In the genomic region with DNA sequence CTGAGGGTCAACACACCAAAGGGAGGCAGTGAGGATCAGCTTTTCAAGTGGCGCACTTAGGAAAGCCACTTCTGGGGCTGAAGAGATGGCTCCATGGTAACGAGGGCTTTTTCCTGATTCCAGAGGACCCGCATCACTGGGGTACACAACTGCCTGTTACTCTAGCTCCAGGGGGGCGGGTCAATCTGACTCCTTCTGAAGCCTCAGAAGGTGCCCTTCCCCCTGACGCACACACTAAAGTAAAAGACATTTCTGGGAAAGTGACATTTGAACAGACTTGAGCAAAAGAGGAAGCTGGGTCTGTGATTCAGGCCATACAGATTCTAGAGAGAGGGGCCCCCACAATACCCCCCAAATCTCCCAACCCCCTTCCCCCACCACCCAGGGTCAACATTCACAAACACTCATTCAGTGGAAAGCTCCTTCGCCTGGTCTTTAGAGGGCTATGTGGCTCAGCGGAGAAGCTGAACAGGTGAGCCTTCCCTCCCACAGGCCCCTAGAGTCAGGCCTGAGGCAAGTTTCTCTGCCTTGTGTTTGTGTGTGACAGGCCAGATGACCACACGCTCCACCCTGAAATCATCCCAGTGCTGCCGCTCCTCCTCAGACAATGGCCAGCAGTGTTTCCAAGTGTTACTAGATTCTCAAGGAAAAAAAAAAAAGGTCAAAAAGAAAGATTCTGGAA, we compare ENCODE assay signal across 20 mouse cellular contexts. TPM values are rescaled to one million over a fixed set of nuclear protein-coding genes. Genes with fewer than 3 reads are reported as not detected.
A peak's percentile ranks its signal among the peaks of the same experiment; 100 is the strongest.
DNase-seq lines count a peak whose midpoint lies in the region; ATAC-seq and TF ChIP-seq lines count a peak whose summit lies in the region.
"Had no signal": no experiment of that assay in that cellular context is flagged by ENCODE, and none has a peak within 500 bp of the region (broad histone marks: within the 10 kb centered on the region; RNA-seq: fewer than 3 reads in every experiment).

No protein-coding gene starts in this region.

- peaks cover 3% of the 10 kb centered on the region; the same call in 1 of the 2 replicates for H3K79me2 ChIP-seq in CH12.LX (replicated peaks; ENCODE audit: control insufficient read depth, extremely low read depth, insufficient read depth, poor library complexity, severe bottlenecking)

- DNase-seq in CD4-positive, CD25-positive, alpha-beta regulatory T cell, adult 2 months (ENCODE audit: low read depth, low spot score) = peak; percentile 36
- DNase-seq in CH12.LX (ENCODE audit: extremely low read depth) = peak; percentile 82
- DNase-seq in lung, postnatal 4 days = peak; percentile 56 to 72
- DNase-seq in cerebellum, adult 2 months = no peak
- DNase-seq in embryo, embryonic 9.5 days (ENCODE audit: extremely low spot score) = no peak
- DNase-seq in thymus, postnatal 4 days = no peak
- DNase-seq: cerebellum, adult 9-11 months; forebrain, postnatal 0 days; heart, postnatal 36 days; kidney, postnatal 4 days; right cerebral cortex, adult 18-20 months; thymus, adult 18-20 months had no signal

- TF ChIP-seq RAD21 in CH12.LX (IDR thresholded peaks at IDR 0.05; ENCODE audit: low read depth, low read length) = no peak; the same call in 1 of the 2 replicates

- dilution Hi-C loops in CH12.LX (cut with MboI; ENCODE audit: extremely low pct_ligation_motif_present, extremely low pct_unique_long_range_greater_than_20kb, low sequenced_read_pairs) = no loop called here

- peak overlapping the region in 2 of 3 experiments; percentile 3 to 11 for H3K4me3 ChIP-seq in CH12.LX (replicated peaks in 1 of 3; ENCODE audit: low read depth in 2 of 3, low read length in 2 of 3, poor library complexity in 1 of 3)
- H3K4me3 ChIP-seq in lung, embryonic 15.5 days = no peak overlapping the region
- H3K4me3 ChIP-seq in cerebellum, adult 2 months (replicated peaks; ENCODE audit: insufficient read depth, low read depth, low read length) = no peak overlapping the region
- H3K4me3 ChIP-seq: heart, embryonic 12.5 days; hindbrain, embryonic 15.5 days; kidney, embryonic 15.5 days; limb, embryonic 13.5 days had no signal

- 47% methylated on average over 9 of the region's 9 CpGs for WGBS in lung, embryonic 15.5 days
- 91% methylated on average over 9 of the region's 9 CpGs for WGBS in cerebellum, adult 2 months

- no peaks in the 10 kb centered on the region for H3K9me3 ChIP-seq in CH12.LX (replicated peaks; ENCODE audit: low read length)
- no peaks in the 10 kb centered on the region for H3K9me3 ChIP-seq in lung, embryonic 15.5 days
- H3K9me3 ChIP-seq: heart, embryonic 12.5 days; hindbrain, embryonic 15.5 days; kidney, embryonic 15.5 days; limb, embryonic 13.5 days had no signal

- TF ChIP-seq EP300 in CH12.LX (IDR thresholded peaks at IDR 0.05; ENCODE audit: low read length) = no peak

- H3K4me1 ChIP-seq in CH12.LX (ENCODE audit: control insufficient read depth in 1 of 2, insufficient read depth in 2 of 2) = peaks cover 50 to 74% of the 10 kb centered on the region in 2 experiments
- H3K4me1 ChIP-seq in lung, embryonic 15.5 days = peaks cover 26% of the 10 kb centered on the region
- peaks cover 8% of the 10 kb centered on the region for H3K4me1 ChIP-seq in cerebellum, adult 2 months (ENCODE audit: control insufficient read depth, insufficient read depth, low read length)

- in situ Hi-C loops in CH12.LX (cut with MboI; ENCODE audit: low pct_ligation_motif_present, low pct_unique_long_range_greater_than_20kb, low sequenced_read_pairs) = no loop called here

- no peak; a peak in 1 of 4 replicates for TF ChIP-seq CTCF in CH12.LX (conservative IDR thresholded peaks at IDR 0.05 in 1 of 2, IDR thresholded peaks at IDR 0.05 in 1 of 2; ENCODE audit: low read depth in 2 of 2, low read length in 2 of 2)
- TF ChIP-seq CTCF in cerebellum, adult 2 months (IDR thresholded peaks at IDR 0.05; ENCODE audit: borderline replicate concordance, insufficient read depth, low read depth, low read length) = no peak

- H3K4me2 ChIP-seq in CH12.LX (ENCODE audit: insufficient read depth, low read depth, poor library complexity, severe bottlenecking) = peak overlapping the region; percentile 90
- peak overlapping the region; percentile 18 for H3K4me2 ChIP-seq in lung, embryonic 15.5 days
- H3K4me2 ChIP-seq: heart, embryonic 12.5 days; hindbrain, embryonic 15.5 days; kidney, embryonic 15.5 days; limb, embryonic 13.5 days had no signal

- H3K27ac ChIP-seq in CH12.LX (ENCODE audit: insufficient read depth, low read depth) = peak overlapping the region; percentile 99
- H3K27ac ChIP-seq in lung, embryonic 15.5 days = peak overlapping the region; percentile 73
- no peak overlapping the region for H3K27ac ChIP-seq in cerebellum, adult 2 months (ENCODE audit: insufficient read depth, low read length)
- H3K27ac ChIP-seq: hindbrain, embryonic 15.5 days; kidney, embryonic 15.5 days; limb, embryonic 13.5 days; liver, embryonic 14.5 days had no signal

- no peak for ATAC-seq in CD4-positive, CD25-positive, alpha-beta regulatory T cell, adult 4 months
- peak; percentile 65 for ATAC-seq in lung, embryonic 15.5 days (ENCODE audit: borderline replicate concordance, extremely low read depth, low FRiP score, low TSS enrichment)
- ATAC-seq: forebrain, postnatal 0 days; intestine, embryonic 16.5 days had no signal

- H3K27me3 ChIP-seq in CH12.LX (replicated peaks) = no peaks in the 10 kb centered on the region
- H3K27me3 ChIP-seq in lung, embryonic 15.5 days = no peaks in the 10 kb centered on the region
- H3K27me3 ChIP-seq in cerebellum, adult 2 months (ENCODE audit: control insufficient read depth, insufficient read depth, low read length) = no peaks in the 10 kb centered on the region
- H3K27me3 ChIP-seq: hindbrain, embryonic 15.5 days; kidney, embryonic 15.5 days had no signal

- no peak; the same call in 1 of the 2 replicates for TF ChIP-seq POLR2A in CH12.LX (IDR thresholded peaks at IDR 0.05; ENCODE audit: low read depth, low read length)
- TF ChIP-seq POLR2A in cerebellum, adult 2 months (IDR thresholded peaks at IDR 0.05; ENCODE audit: borderline replicate concordance, insufficient read depth, low read length) = no peak

- peak overlapping the region; percentile 57 for H3K9ac ChIP-seq in CH12.LX (ENCODE audit: insufficient read depth, low read depth)
- no peak overlapping the region for H3K9ac ChIP-seq in lung, embryonic 15.5 days
- H3K9ac ChIP-seq: forebrain, postnatal 0 days; heart, embryonic 12.5 days; hindbrain, embryonic 15.5 days; kidney, embryonic 15.5 days; limb, embryonic 13.5 days; liver, embryonic 14.5 days had no signal

- H3K36me3 ChIP-seq in CH12.LX (replicated peaks in 1 of 2; ENCODE audit: control insufficient read depth in 1 of 2, insufficient read depth in 1 of 2, low read length in 1 of 2) = no peaks in the 10 kb centered on the region
- H3K36me3 ChIP-seq in lung, embryonic 15.5 days = no peaks in the 10 kb centered on the region
- H3K36me3 ChIP-seq: heart, embryonic 12.5 days; hindbrain, embryonic 15.5 days; kidney, embryonic 15.5 days; limb, embryonic 13.5 days had no signal

TF ChIP-seq in CH12.LX, 34 proteins besides CTCF, POLR2A, EP300 and RAD21 (continues in another document):
- no peak for TF ChIP-seq RCOR1 (conservative IDR thresholded peaks at IDR 0.05; ENCODE audit: low read depth, low read length)
- peak; percentile 54 for TF ChIP-seq SIN3A (IDR thresholded peaks at IDR 0.05; ENCODE audit: low read length)
- TF ChIP-seq JUN (IDR thresholded peaks at IDR 0.05; ENCODE audit: insufficient read depth, low read depth, low read length) = no peak
- TF ChIP-seq JUND (conservative IDR thresholded peaks at IDR 0.05; ENCODE audit: low read depth, low read length) = no peak
- peak; percentile 39; the same call in 1 of the 2 replicates for TF ChIP-seq BHLHE40 (IDR thresholded peaks at IDR 0.05; ENCODE audit: low read depth, low read length)
- TF ChIP-seq POLR2AphosphoS2 (IDR thresholded peaks at IDR 0.05; ENCODE audit: low read depth, low read length) = no peak
- peak; percentile 10; the same call in 1 of the 2 replicates for TF ChIP-seq CHD1 (IDR thresholded peaks at IDR 0.05; ENCODE audit: low read depth, low read length)
- TF ChIP-seq E2F4 (IDR thresholded peaks at IDR 0.05; ENCODE audit: insufficient replicate concordance, low read depth, low read length) = no peak
- peak; percentile 48; the same call in 1 of the 2 replicates for TF ChIP-seq ELF1 (IDR thresholded peaks at IDR 0.05; ENCODE audit: low read depth, low read length)
- TF ChIP-seq MYC (IDR thresholded peaks at IDR 0.05; ENCODE audit: low read depth, low read length) = peak; percentile 47; the same call in 1 of the 2 replicates
- TF ChIP-seq ZC3H11A (IDR thresholded peaks at IDR 0.05; ENCODE audit: low read depth, low read length) = no peak
- TF ChIP-seq ZNF384 (IDR thresholded peaks at IDR 0.05; ENCODE audit: low read depth, low read length) = no peak; the same call in 1 of the 2 replicates
- TF ChIP-seq USF1 (IDR thresholded peaks at IDR 0.05; ENCODE audit: low read depth, low read length) = no peak
- TF ChIP-seq MAX (IDR thresholded peaks at IDR 0.05; ENCODE audit: low read length) = no peak; the same call in 1 of the 2 replicates
- peak; percentile 26; the same call in 1 of the 2 replicates for TF ChIP-seq MAFK (IDR thresholded peaks at IDR 0.05; ENCODE audit: insufficient replicate concordance, low read length)
- peak; percentile 67 for TF ChIP-seq MEF2A (IDR thresholded peaks at IDR 0.05; ENCODE audit: borderline replicate concordance, low read depth, low read length)
- no peak for TF ChIP-seq ZKSCAN1 (IDR thresholded peaks at IDR 0.05; ENCODE audit: borderline replicate concordance, low read depth, low read length)
- TF ChIP-seq MXI1 (IDR thresholded peaks at IDR 0.05; ENCODE audit: low read depth, low read length) = peak; percentile 67; the same call in 1 of the 2 replicates
- peak; percentile 44; the same call in 1 of the 2 replicates for TF ChIP-seq TBP (conservative IDR thresholded peaks at IDR 0.05; ENCODE audit: low read depth, low read length)
- no peak; the same call in 1 of the 2 replicates for TF ChIP-seq HCFC1 (IDR thresholded peaks at IDR 0.05; ENCODE audit: low read depth, low read length)
- peak; percentile 77 for TF ChIP-seq CHD2 (IDR thresholded peaks at IDR 0.05; ENCODE audit: low read length)
- peak; percentile 33; the same call in 1 of the 2 replicates for TF ChIP-seq NELFE (IDR thresholded peaks at IDR 0.05; ENCODE audit: low read depth, low read length)
- TF ChIP-seq ZMIZ1 (IDR thresholded peaks at IDR 0.05; ENCODE audit: low read depth, low read length) = no peak
- TF ChIP-seq GABPA (IDR thresholded peaks at IDR 0.05; ENCODE audit: insufficient replicate concordance, low read depth, low read length) = no peak

RNA-seq across cellular contexts. Expression of gene Cd83, which starts 7.1 kb away (rescaled TPM):
- polyA plus RNA-seq in CD4-positive, CD25-positive, alpha-beta regulatory T cell, adult 4 months (2017; shearing (Covaris generic)) = 100 to 1,000 TPM; 294 to 385 TPM
- total RNA-seq in CH12.LX (2012; rRNA removed) (103 and 129 TPM in 2 replicates), CH12.LX (2014; rRNA removed) (298 and 307 TPM in 2 replicates)
- 106 and 109 TPM in 2 replicates for polyA plus RNA-seq in CH12.LX (2012; ENCODE audit: insufficient read length, low read depth)
- polyA plus RNA-seq in lung, embryonic 15.5 days (2015; fragmentation: Nextera tagmentation; extraction: Ambion mirVana) = 12.9 and 15.1 TPM in 2 replicates
- polyA plus RNA-seq in cerebellum, adult 2 months (2012; rRNA removed) = 33.3 and 35.7 TPM in 2 replicates

Comparison
In these comparisons a context has a peak if more than half of its experiments do, and no peak if none do; other contexts are left out.
1. DNase-seq: peak in CD4-positive, CD25-positive, alpha-beta regulatory T cell, adult 2 months (single experiment), CH12.LX (single experiment) and lung, postnatal 4 days (2 of 2); none in cerebellum, adult 2 months (0 of 2), embryo, embryonic 9.5 days (single experiment) and thymus, postnatal 4 days (single experiment).
2. H3K4me3 ChIP-seq: peak in CH12.LX (2 of 3); none in lung, embryonic 15.5 days (single experiment) and cerebellum, adult 2 months (single experiment).